Mouse (Mus musculus) lung, postnatal 14 days (tissue): Measurements from ENCODE around the gene L2hgdh.

Source experiments
- DNase-seq: peaks from one replicate; pipeline ENCODE4 v3.0.0; 2021

The L2hgdh gene

GRCm38 (mm10) chr12:69729246-69729645 is 4.6 kb upstream of the L2hgdh start:
- no peak for DNase-seq

- DNase-seq = no peak
Measured at GRCm38 (mm10) chr12:69724018-69724710, 509 bp downstream of the L2hgdh start.

GRCm38 (mm10) chr12:69723376-69723775 is 1.3 kb downstream of the L2hgdh start:
- no peak for DNase-seq

GRCm38 (mm10) chr12:69722857-69723256 is 1.8 kb downstream of the L2hgdh start:
- no peak for DNase-seq

GRCm38 (mm10) chr12:69713628-69714027 is 11.0 kb downstream of the L2hgdh start:
- DNase-seq = no peak

DNA sequence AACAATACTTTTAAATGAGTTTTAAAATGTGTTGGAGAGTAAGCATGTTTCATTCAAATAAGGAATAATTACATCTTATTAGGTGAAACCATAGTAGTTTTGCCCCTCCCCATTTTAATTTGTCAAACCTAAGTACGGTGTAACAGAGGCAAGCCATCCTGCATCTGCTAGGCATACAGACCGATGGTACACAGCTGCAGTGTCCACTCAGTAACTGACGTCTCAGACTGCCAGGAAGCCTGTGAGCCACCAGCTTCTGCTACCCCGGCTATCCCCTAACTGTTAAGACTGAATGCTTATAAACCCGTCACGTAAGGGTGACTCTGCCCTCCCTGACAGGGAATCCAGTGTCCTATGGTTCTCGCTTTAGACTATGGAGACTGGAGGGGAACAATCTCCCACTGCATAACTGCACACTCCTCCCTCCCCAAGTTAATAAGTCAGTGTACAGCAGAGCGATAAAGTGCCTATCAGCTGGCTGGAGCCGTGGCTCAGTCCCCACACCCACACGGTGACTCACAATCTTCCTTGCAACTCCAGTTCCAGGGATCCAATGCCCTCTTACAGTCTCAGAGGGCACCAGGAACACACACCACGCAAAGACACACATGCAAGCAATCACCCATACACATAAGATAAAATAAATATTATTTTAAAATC is 19.7 kb downstream of the L2hgdh start:
- DNase-seq = no peak

GRCm38 (mm10) chr12:69698352-69698751 is 26.3 kb downstream of the L2hgdh start:
- no peak for DNase-seq

- peak; percentile 78 for DNase-seq
Measured at GRCm38 (mm10) chr12:69696746-69697145, 27.9 kb downstream of the L2hgdh start.

GRCm38 (mm10) chr12:69693471-69693870 is 31.2 kb downstream of the L2hgdh start:
- DNase-seq = no peak

GRCm38 (mm10) chr12:69690714-69691113 is 34.0 kb downstream of the L2hgdh start:
- no peak for DNase-seq

- no peak for DNase-seq
Measured at GRCm38 (mm10) chr12:69689094-69689493, 35.6 kb downstream of the L2hgdh start.

GRCm38 (mm10) chr12:69688368-69688767 is 36.3 kb downstream of the L2hgdh start:
- DNase-seq = peak; percentile 38

- DNase-seq = peak; percentile 92
Measured at GRCm38 (mm10) chr12:69683537-69683936, 41.1 kb downstream of the L2hgdh start.

GRCm38 (mm10) chr12:69682788-69683419 is 41.8 kb downstream of the L2hgdh start:
- peak; percentile 5 for DNase-seq

DNA sequence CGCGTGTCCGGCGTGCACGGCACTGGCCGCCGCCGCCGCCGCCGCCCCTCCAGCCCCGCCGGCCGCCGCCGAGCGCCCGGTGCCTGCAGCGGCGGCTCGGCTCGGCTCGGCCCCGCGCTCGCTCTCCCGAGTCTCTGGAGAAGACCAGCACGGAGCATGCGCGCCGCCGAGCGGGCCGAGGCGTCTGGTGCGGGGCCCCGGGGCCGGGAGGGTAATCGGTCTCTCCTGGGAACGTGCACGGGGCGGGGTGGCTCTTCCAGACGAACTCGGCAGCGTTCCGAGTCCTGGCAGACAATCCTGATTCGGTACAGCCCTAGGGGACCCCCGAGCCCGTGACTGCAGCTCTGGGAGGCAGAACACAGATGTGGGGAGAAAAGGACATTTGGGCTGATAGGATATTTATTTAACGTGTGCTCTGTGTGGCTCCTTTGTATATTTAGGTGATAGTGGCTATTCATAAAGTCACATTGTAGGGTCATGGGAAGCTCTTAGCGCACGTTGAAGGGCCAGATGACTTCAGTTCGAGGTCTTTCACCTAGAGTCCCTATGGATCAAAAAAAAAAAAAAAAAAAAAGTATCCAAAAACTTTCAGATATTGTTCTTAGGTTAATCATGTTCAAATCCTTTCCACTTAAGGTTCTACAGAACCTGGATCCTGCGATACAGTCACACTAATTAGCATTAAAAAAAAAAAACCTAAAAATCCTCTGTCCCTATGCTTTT is 42.4 kb downstream of the L2hgdh start:
- DNase-seq = peak; percentile 86

DNA sequence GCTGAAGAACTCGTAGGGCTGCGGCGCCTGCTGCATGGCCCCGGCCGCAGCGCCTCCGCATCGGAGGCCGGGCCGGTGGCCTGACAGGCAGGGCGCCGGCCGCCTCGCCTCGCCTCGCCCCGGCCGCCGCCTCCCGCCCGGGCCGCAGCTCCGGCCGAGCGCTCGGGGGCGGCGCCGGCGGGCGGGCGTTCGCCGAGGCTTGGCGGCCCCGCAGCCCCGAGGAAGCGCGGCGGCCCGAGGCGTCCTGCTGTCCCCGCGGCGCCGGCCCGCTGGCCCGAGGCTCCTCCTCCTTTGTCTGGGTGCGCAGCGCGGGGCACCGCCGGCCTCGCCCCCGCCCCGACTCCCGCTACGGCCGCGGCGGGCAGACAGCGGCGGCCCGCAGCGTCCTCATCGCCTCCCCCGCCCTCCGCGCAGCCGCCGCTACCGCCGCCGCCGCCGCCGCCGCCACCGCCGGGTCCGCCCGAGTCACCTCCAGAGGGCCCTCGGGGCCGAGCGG is 43.1 kb downstream of the L2hgdh start, which contains the start of gene Sos2:
TSS of gene Sos2 (minus strand) at position 287 of the 496 bp plus-strand sequence.
- peak; percentile 63 for DNase-seq

GRCm38 (mm10) chr12:69680635-69681565 is 43.8 kb downstream of the L2hgdh start:
- DNase-seq = peak; percentile 48

- no peak for DNase-seq
Measured at GRCm38 (mm10) chr12:69676157-69676556, 48.5 kb downstream of the L2hgdh start.

GRCm38 (mm10) chr12:69674576-69675537 is 49.8 kb downstream of the L2hgdh start:
- no peak for DNase-seq

- no peak for DNase-seq
Measured at GRCm38 (mm10) chr12:69674176-69674575, 50.5 kb downstream of the L2hgdh start.

DNA sequence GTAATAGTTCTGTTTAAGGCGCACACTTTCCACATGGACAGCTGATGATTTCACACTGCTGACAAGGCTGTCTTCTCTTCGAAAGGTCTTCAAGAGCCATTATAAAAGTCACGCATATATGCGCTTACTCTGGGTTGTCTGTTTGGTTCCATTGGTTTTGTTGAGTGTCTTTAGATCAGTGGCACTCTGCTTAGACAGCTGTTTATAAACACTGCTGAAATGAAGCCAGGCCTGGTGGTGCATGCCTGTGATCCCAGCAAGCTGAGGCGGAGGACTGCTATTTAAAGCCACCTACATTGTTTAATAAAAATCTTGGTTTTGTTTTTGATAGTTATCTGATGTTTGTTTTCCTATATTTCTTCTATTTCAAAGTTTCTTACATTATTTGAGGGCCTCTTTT is 58.0 kb downstream of the L2hgdh start:
- DNase-seq = peak; percentile 41
